ENCODE assay signal across 24 mouse cellular contexts in genomic region chr15:77914507-77914906, GRCm38 (mm10). TPM values are rescaled to one million over a fixed set of nuclear protein-coding genes. Genes with fewer than 3 reads are reported as not detected.
A peak's percentile ranks its signal among the peaks of the same experiment; 100 is the strongest.
DNase-seq lines count a peak whose midpoint lies in the region; ATAC-seq and TF ChIP-seq lines count a peak whose summit lies in the region.
"Had no signal": no experiment of that assay in that cellular context is flagged by ENCODE, and none has a peak within 500 bp of the region (broad histone marks: within the 10 kb centered on the region; RNA-seq: fewer than 3 reads in every experiment).

No protein-coding gene starts in this region.

- H3K27me3 ChIP-seq in heart, embryonic 11.5 days (ENCODE audit: control insufficient read depth, insufficient read depth, low read length): no peaks in the 10 kb centered on the region
- no peaks in the 10 kb centered on the region for H3K27me3 ChIP-seq in lung, postnatal 0 days (replicated peaks; ENCODE audit: insufficient read depth, low read length)
- H3K27me3 ChIP-seq: forebrain, embryonic 13.5 days; heart, embryonic 13.5 days had no signal

- no peak for TF ChIP-seq CTCF in lung, adult 2 months (IDR thresholded peaks at IDR 0.05; ENCODE audit: insufficient read depth, low read length)
- TF ChIP-seq CTCF in lung, postnatal 0 days (IDR thresholded peaks at IDR 0.05): no peak

- no peaks in the 10 kb centered on the region for H3K9me3 ChIP-seq in heart, embryonic 11.5 days (replicated peaks; ENCODE audit: control insufficient read depth, low read length)
- no peaks in the 10 kb centered on the region for H3K9me3 ChIP-seq in lung, postnatal 0 days (ENCODE audit: low read length)
- H3K9me3 ChIP-seq: forebrain, embryonic 10.5 days; forebrain, embryonic 13.5 days; heart, embryonic 13.5 days had no signal

- TF ChIP-seq EP300 in lung, postnatal 0 days (IDR thresholded peaks at IDR 0.05): no peak

- H3K36me3 ChIP-seq in heart, embryonic 11.5 days (ENCODE audit: control insufficient read depth, insufficient read depth, low read length): peaks cover 15% of the 10 kb centered on the region; the same call in 1 of the 2 replicates
- H3K36me3 ChIP-seq in lung, postnatal 0 days (ENCODE audit: insufficient read depth, low read length): no peaks in the 10 kb centered on the region

- H3K4me2 ChIP-seq in heart, embryonic 11.5 days: no peak overlapping the region
- no peak overlapping the region for H3K4me2 ChIP-seq in lung, postnatal 0 days (replicated peaks; ENCODE audit: low read depth, low read length)
- H3K4me2 ChIP-seq: forebrain, embryonic 13.5 days; heart, embryonic 13.5 days; hindbrain, embryonic 14.5 days had no signal

- H3K4me1 ChIP-seq in heart, embryonic 11.5 days (ENCODE audit: control insufficient read depth, insufficient read depth, low read length): peaks cover 25% of the 10 kb centered on the region
- peaks cover 14% of the 10 kb centered on the region for H3K4me1 ChIP-seq in lung, adult 2 months (ENCODE audit: control insufficient read depth, insufficient read depth, low read length)
- peaks cover 4% of the 10 kb centered on the region; the same call in 1 of the 2 replicates for H3K4me1 ChIP-seq in lung, postnatal 0 days (ENCODE audit: insufficient read depth, low read depth, low read length)
- H3K4me1 ChIP-seq: forebrain, embryonic 13.5 days had no signal

- H3K9ac ChIP-seq in heart, embryonic 11.5 days (ENCODE audit: low read depth, low read length): no peak overlapping the region
- no peak overlapping the region for H3K9ac ChIP-seq in lung, postnatal 0 days (replicated peaks; ENCODE audit: low read depth)
- H3K9ac ChIP-seq: forebrain, embryonic 13.5 days; heart, embryonic 13.5 days; hindbrain, embryonic 14.5 days had no signal

- H3K4me3 ChIP-seq in heart, embryonic 11.5 days (ENCODE audit: low read depth, low read length): no peak overlapping the region
- no peak overlapping the region for H3K4me3 ChIP-seq in lung, adult 2 months (replicated peaks; ENCODE audit: extremely low read depth, low read depth, low read length)
- no peak overlapping the region for H3K4me3 ChIP-seq in lung, postnatal 0 days (ENCODE audit: low read depth, low read length)
- H3K4me3 ChIP-seq: forebrain, embryonic 10.5 days; forebrain, embryonic 13.5 days; heart, embryonic 13.5 days had no signal

- DNase-seq in adrenal gland, adult 2 months: peak; percentile 16
- DNase-seq in adrenal gland, postnatal 10 days: no peak
- DNase-seq in heart, adult 11 months: peak; percentile 88
- DNase-seq in lung, adult 2 months: no peak
- no peak for DNase-seq in lung, postnatal 0 days (ENCODE audit: low spot score)
- DNase-seq in lung, postnatal 4 days: peak; percentile 41 to 56
- no peak for DNase-seq in urinary bladder, postnatal 14 days (ENCODE audit: low spot score)
- DNase-seq: adrenal gland, postnatal 14 days; cerebellum, adult 11-12 months; cerebellum, adult 8-10 months; cerebellum, postnatal 10 days; cerebellum, postnatal 36 days; heart, adult 18-20 months; heart, postnatal 14 days; heart, postnatal 4 days had no signal

- no peak for ATAC-seq in heart, embryonic 11.5 days (replicated peaks; ENCODE audit: insufficient number of reproducible peaks, low FRiP score, low TSS enrichment)
- ATAC-seq in lung, postnatal 0 days: no peak
- ATAC-seq: activated CD4-positive, CD25-positive, alpha-beta regulatory T cell, adult 4 months; forebrain, embryonic 13.5 days; forebrain, embryonic 16.5 days; hindbrain, postnatal 0 days; inflammation-experienced regulatory T-cells, adult 6 months had no signal

- TF ChIP-seq POLR2A in lung, adult 2 months (IDR thresholded peaks at IDR 0.05; ENCODE audit: borderline replicate concordance, extremely low read depth, low read depth, low read length): peak; percentile 37; the same call in 1 of the 2 replicates

- no peak overlapping the region for H3K27ac ChIP-seq in heart, embryonic 11.5 days (ENCODE audit: low read depth, low read length)
- H3K27ac ChIP-seq in lung, postnatal 0 days (ENCODE audit: low read length): no peak overlapping the region
- H3K27ac ChIP-seq: forebrain, embryonic 10.5 days; forebrain, embryonic 13.5 days; heart, embryonic 13.5 days; hindbrain, embryonic 14.5 days; hindbrain, postnatal 0 days had no signal

- WGBS in heart, embryonic 11.5 days (ENCODE audit: insufficient replicate concordance): 90% methylated on average over 3 of the region's 3 CpGs
- WGBS in lung, adult 2 months: 69% methylated on average over 3 of the region's 3 CpGs
- 82% methylated on average over 3 of the region's 3 CpGs for WGBS in lung, postnatal 0 days

RNA-seq across cellular contexts. Expression of gene Txn2, which starts 14.3 kb away (rescaled TPM):
- 100 to 1,000 TPM; 538 to 652 TPM for total RNA-seq in adrenal gland, adult 2 months (2021)
- polyA plus RNA-seq in adrenal gland, adult 2 months (2012; rRNA removed): 1,033 and 1,131 TPM in 2 replicates
- total RNA-seq in adrenal gland, postnatal 10 days (2021): 100 to 1,000 TPM; 321 to 368 TPM
- 284 and 293 TPM in 2 replicates for polyA plus RNA-seq in heart, embryonic 11.5 days (2014; fragmentation: Nextera tagmentation; extraction: Ambion mirVana)
- 138 and 165 TPM in 2 replicates for polyA plus RNA-seq in lung, adult 2 months (2012; rRNA removed)
- 121 and 122 TPM in 2 replicates for polyA plus RNA-seq in lung, postnatal 0 days (2015; fragmentation: Nextera tagmentation; extraction: Ambion mirVana)

RNA-seq across cellular contexts. Expression of gene Foxred2, which starts 42.0 kb away (rescaled TPM):
- total RNA-seq in adrenal gland, adult 2 months (2021): 1 to 10 TPM; 2.4 to 2.9 TPM
- polyA plus RNA-seq in adrenal gland, adult 2 months (2012; rRNA removed): 3.5 and 4.5 TPM in 2 replicates
- 1 to 10 TPM; 2.7 TPM for total RNA-seq in adrenal gland, postnatal 10 days (2021)
- 1.2 and 1.7 TPM in 2 replicates for polyA plus RNA-seq in heart, embryonic 11.5 days (2014; fragmentation: Nextera tagmentation; extraction: Ambion mirVana)
- 1.8 and 2.4 TPM in 2 replicates for polyA plus RNA-seq in lung, adult 2 months (2012; rRNA removed)
- polyA plus RNA-seq in lung, postnatal 0 days (2015; fragmentation: Nextera tagmentation; extraction: Ambion mirVana): 0.21 and 0.24 TPM in 2 replicates

RNA-seq across cellular contexts. Expression of gene Eif3d, which starts 56.1 kb away (rescaled TPM):
- total RNA-seq in adrenal gland, adult 2 months (2021): 100 to 1,000 TPM; 149 to 195 TPM
- 190 and 196 TPM in 2 replicates for polyA plus RNA-seq in adrenal gland, adult 2 months (2012; rRNA removed)
- total RNA-seq in adrenal gland, postnatal 10 days (2021): 100 to 1,000 TPM; 147 to 154 TPM
- polyA plus RNA-seq in heart, embryonic 11.5 days (2014; fragmentation: Nextera tagmentation; extraction: Ambion mirVana): 188 TPM in 2 replicates
- polyA plus RNA-seq in lung, adult 2 months (2012; rRNA removed): 62.7 and 91.2 TPM in 2 replicates
- 82.4 and 95.8 TPM in 2 replicates for polyA plus RNA-seq in lung, postnatal 0 days (2015; fragmentation: Nextera tagmentation; extraction: Ambion mirVana)

Comparison
In these comparisons a context has a peak if more than half of its experiments do, and no peak if none do; other contexts are left out.
1. DNase-seq: peak in adrenal gland, adult 2 months (single experiment), heart, adult 11 months (single experiment) and lung, postnatal 4 days (2 of 2); none in adrenal gland, postnatal 10 days (single experiment), lung, adult 2 months (single experiment), lung, postnatal 0 days (single experiment) and urinary bladder, postnatal 14 days (single experiment).